Mouse (Mus musculus) adrenal gland (tissue): ENCODE data around the gene Ubap1l.

Experiments used
- intact Hi-C: fragments of 180-260 bp; cut with DNase I; formaldehyde crosslinking; loops from one replicate; pipeline ENCODE4 v1.15.1; 2025

Gene Ubap1l

DNA sequence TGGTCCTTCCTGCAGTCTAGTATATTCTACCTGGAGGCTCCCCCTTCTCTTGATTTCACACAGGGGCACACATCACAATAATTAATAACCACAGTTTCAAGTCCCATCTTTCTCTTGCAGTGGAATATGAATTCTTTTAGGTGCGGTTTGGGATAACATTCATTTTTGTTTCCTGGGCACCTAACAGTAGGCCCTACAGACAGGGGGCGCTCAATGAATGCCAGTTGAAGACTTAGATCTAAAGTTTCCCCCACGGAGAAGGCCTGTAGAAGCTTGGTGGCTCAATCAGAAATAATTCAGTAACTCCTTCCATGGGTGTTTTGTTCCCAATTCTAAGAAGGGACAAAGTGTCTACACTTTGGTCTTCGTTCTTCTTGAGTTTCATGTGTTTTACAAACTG lies 11.6 kb downstream of the Ubap1l start:
- intact Hi-C loops, result loop anchor here (5.0 kb wide), 1 partner anchor 60 kb away; no protein-coding TSS in a partner anchor

DNA sequence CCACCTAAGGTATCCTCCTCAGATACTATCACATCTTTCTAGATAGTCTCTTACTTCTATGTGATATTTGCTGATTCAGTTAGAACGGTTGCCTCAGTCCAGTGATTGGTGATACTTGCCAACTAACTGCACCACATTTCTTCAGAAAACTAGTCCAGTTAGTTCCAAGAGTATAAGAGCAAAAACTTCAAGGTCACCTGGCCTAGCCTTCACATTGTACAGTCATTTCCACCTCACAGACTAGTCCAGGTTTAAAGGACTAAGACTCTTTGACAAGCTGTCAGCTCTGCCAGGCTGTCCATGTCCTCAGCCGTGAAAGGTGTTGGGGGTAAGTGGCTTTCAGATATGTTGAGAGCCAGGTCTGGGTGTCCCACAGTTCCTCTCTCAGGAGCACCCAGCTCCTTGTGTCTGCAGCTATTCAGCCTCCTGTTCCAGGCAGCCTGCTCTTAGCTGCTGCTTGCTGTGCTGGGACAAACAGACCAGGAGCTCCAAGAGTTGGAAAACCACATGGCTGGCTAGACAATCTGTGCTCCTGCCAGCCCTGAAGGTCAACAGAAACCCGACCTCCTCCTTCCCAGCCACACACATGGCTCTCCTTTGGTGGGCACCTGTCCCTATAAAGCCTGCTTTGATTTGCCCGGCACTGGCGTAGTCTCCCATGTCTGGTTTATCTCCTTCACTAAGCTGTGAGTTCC lies 13.8 kb downstream of the Ubap1l start:
- intact Hi-C loops, result loop anchor here (5.0 kb wide), 1 partner anchor 58 kb away; no protein-coding TSS in a partner anchor

DNA sequence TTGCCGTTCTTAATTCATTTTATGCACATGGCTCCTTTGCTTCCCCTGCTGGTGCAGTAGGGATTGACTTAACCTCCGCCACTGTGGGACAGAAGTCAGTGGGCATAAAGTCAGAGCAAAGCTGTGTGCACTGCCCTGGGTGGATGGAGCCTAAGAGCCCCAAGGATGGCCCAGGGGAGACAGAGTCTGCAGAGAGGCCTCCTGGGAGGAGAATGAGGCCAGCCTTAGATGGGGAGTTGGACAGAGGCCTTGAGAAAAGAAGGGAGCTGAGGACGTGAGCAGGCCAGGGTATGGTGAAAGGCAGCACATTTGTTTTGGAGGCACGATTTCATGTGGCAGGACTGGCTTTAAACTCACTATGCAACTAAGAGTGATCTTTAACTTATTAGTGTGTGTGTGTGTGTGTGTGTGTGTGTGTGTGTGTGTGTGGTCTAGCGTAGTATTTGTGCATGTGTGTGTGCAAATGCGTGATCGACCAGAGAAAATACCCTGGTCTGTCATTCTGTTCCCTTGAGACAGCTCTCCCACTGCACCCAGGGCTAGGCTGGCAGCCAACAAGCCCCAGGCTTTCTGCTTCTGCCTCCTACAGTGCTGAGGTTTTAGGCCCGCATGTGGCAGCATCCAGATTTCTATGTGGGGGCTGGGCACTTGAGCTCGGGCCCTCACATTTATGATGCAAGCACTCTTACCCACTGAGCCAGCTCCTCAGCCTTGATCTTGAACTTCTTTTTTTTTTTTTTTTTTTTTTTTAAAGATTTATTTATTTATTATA lies 14.5 kb downstream of the Ubap1l start:
- intact Hi-C loops, result no loop called here

GRCm38 (mm10) chr9:65381017-65381590 lies 20.3 kb downstream of the Ubap1l start:
- intact Hi-C loops, result no loop called here

DNA sequence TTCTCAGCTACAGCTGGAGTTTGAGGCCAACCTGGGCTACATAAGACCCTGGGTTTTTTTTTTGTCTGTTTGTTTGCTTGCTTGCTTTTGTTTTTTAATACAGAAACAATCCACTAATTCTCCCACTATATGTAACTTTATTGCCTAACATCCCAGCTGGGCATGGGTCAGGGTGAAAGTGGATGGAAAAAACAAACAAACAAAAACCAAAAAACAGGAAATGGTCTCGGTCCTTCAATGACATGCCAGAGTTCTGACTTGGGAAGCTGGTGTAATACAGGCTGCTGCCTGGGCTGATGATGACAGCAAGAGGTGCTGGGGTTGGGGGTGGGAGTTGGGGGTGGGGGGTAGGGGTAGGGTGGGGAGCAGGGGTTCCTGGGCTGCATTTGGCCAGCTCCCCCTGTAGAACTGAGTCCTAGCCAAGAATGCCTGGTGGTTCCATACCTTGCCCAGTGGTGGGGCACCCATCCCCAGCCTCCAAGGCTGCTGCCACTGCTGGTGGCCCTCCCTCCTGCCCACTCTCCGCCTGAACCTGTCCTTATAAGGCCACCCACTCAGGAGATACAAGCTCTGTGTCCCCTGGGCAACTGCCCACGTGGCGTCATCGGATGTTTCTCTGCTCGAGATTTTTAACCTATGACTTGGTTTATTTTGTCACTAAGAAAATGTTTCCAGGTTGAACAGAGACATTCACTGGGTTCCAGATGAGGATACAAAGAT lies 21.4 kb downstream of the Ubap1l start:
- intact Hi-C loops, result no loop called here

GRCm38 (mm10) chr9:65382751-65383097 lies 21.9 kb downstream of the Ubap1l start:
- intact Hi-C loops, result no loop called here

DNA sequence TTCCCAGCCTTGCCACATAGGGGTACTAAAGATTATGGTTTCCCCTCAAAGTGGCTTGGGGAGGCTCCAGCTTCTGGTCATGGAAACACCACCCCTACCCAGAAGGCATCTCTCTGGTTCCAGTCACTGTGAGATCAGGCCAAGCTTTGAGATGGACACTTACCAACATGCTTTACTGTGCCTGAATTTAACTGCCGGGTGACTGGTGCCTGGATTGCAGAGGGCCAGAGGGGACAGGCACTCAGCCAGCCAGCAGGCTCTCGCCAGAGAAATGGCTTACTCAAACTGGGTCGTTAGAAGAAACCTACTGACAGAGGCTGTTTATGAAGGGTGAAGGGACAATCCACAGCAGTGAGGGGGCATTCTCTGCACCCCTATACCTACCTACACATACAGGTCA lies 23.4 kb downstream of the Ubap1l start:
- intact Hi-C loops, result no loop called here

GRCm38 (mm10) chr9:65386373-65387140 lies 25.7 kb downstream of the Ubap1l start:
- intact Hi-C loops, result no loop called here

DNA sequence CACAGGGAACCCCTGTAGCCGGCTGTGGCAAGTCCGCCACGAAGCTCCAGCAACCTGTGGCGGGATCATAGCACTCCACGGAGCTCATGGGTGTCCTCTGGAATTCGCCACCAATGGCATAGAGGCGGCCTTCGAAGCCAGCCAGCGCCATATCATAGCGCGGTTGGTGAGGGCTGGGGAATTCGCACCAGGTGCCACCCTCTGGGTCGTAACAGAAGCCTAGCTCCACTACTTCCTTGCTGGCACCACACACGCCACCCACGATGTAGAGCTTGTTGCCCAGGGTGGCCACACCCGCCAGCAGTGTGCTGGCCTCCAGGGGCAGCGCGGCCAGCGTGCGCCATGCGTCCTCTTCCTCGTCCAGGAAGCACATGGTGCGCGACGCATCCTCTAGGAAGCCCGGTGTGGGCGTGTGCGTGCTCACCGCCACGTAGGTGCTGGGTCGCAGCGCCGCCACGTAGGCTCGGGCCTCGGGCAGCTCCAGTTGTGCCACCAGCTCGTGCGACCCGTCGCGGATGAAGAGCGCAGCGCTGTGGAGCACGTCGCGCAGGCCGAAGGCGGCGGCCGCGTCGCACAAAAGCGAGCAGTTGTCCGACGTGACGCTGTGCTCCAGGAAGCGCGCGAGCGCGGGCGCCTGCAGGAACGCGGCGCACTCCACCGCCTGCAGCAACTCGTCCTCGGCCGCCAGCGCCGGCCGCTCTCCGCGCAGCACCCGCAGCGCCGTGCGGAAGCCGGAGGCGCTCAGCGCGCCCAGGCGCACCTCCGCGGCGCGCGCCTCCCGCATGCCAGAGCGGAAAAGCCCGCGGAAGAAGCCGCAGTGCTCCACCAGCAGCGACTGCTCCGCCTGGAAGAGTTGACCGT lies 30.1 kb downstream of the Ubap1l start:
- intact Hi-C loops, result no loop called here

DNA sequence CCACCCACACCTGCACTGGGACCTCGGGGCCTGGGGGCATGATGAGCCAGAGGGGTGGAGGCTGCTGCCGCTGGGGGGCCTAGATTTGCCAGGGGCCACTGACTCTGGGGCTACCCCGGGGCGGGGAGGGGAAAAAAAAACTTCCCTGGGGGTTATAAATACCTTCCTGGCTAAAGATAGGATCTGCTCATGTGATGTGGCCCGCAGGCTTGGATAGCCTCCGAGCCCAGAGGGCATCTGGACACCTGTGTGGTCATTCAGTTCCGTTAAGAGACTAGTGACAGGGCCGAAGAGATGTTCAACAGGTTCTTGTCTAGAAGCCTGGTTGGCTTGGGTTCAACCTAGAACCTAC lies 30.7 kb downstream of the Ubap1l start, which contains the start of gene Kbtbd13:
Gene Kbtbd13 (minus strand): TSS at position 40 of the 352 bp plus-strand sequence.
- intact Hi-C loops, result no loop called here

GRCm38 (mm10) chr9:65392638-65393364 lies 32.0 kb downstream of the Ubap1l start:
- intact Hi-C loops, result loop anchor here (2.0 kb wide), 1 partner anchor 40 kb away; no protein-coding TSS in a partner anchor

- intact Hi-C loops, result loop anchor here (2.0 kb wide), 1 partner anchor 39 kb away; no protein-coding TSS in a partner anchor
Measured at GRCm38 (mm10) chr9:65393606-65394005, 32.8 kb downstream of the Ubap1l start.

- intact Hi-C loops, result no loop called here
Measured at GRCm38 (mm10) chr9:65394360-65394759, 33.5 kb downstream of the Ubap1l start.

DNA sequence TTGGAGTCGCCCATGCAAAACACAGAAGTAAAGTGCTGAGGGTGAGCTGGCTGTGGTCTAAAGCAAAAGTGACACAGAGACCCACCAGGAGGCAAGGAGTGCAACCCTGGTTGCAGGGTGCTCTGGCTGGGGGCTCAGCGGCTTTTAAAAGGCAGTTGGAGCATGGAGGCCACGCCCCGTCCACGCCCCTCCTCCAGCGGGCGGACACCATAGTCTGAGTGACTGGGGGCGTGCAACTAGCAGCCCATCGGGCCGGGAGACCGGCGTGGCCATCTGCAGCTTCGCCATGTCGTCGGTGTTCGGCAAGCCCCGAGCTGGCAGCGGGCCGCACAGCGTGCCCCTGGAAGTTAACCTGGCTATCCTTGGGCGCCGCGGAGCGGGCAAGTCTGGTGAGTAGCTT lies 37.4 kb downstream of the Ubap1l start, which contains the start of gene Rasl12:
Gene Rasl12 (plus strand): TSS at position 228 of the 400 bp plus-strand sequence.
- intact Hi-C loops, result no loop called here

- intact Hi-C loops, result no loop called here
Measured at GRCm38 (mm10) chr9:65399934-65400333, 39.1 kb downstream of the Ubap1l start.

- intact Hi-C loops, result no loop called here
Measured at GRCm38 (mm10) chr9:65404331-65405183, 43.7 kb downstream of the Ubap1l start.

DNA sequence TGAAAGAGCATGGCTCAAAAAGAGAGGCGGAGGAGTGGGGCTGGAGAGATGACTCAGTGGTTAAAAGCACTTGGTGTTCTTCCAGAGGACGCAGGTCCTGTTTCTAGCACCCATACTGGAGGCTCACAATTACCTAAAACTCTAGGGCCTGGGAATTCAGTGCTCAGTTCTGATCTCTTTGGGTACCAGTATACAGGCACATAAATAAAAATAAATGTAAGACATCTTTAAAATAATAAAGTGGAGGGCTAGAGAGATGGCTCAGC lies 44.3 kb downstream of the Ubap1l start:
- intact Hi-C loops, result no loop called here

DNA sequence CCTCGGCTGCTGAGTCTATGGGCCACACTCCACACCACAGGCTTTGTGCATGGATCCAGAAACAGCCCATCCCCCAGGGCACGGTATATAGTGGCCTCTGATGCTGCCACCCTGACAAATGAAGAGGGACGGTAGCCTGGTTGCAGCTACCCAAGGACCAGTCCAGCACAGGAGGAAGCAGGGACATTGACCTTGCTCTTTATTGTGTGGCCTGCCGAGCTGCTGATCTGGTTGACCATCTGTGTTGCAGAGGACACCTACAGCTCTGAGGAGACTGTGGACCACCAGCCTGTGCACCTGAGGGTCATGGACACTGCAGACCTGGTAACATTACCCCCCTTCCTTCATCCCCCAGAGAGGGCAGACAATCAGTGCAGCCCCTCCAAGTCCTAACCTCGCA lies 46.5 kb downstream of the Ubap1l start:
- intact Hi-C loops, result no loop called here
